Mouse (Mus musculus): ENCODE measurements at regions not wholly inside any gene's neighbourhood (a gene's known extent, or its start where the extent isn't known, plus 50 kb on each side); places are given as distances from the start of the nearest gene placed in this dataset.

GRCm38 (mm10) chr11:65638211-65638610, 149.9 kb downstream of the Map2k4 start:
- in situ Hi-C loops (cut with MboI; ENCODE audit: low sequenced_read_pairs in 2 of 2, unreplicated experiment in 2 of 2) = no loop called here
- H3K9ac ChIP-seq (ENCODE audit: insufficient read depth, low read depth, low read length, poor library complexity, severe bottlenecking) = no peak overlapping the region
- TF ChIP-seq MAFK (IDR thresholded peaks at IDR 0.05; ENCODE audit: insufficient read depth, low read depth, low read length) = no peak
- TF ChIP-seq CHD2 (IDR thresholded peaks at IDR 0.05; ENCODE audit: low read depth, low read length) = no peak
- TF ChIP-seq ZNF384 (IDR thresholded peaks at IDR 0.05; ENCODE audit: low read depth, low read length) = no peak
- no peak for TF ChIP-seq ZC3H11A (IDR thresholded peaks at IDR 0.05; ENCODE audit: borderline replicate concordance, low read depth, low read length)
- TF ChIP-seq HCFC1 (IDR thresholded peaks at IDR 0.05; ENCODE audit: borderline replicate concordance, insufficient read depth, low read length) = no peak
- H3K9me3 ChIP-seq (ENCODE audit: control insufficient read depth, insufficient read depth, low read depth, low read length) = no peaks in the 10 kb centered on the region
- no peak for DNase-seq (ENCODE audit: low read depth, low spot score)
- H3K4me1 ChIP-seq (ENCODE audit: control insufficient read depth in 2 of 2, insufficient read depth in 2 of 2, low read length in 2 of 2, poor library complexity in 1 of 2) = no peaks in the 10 kb centered on the region
- no peak overlapping the region for H3K27ac ChIP-seq (ENCODE audit: insufficient read depth, low read depth, low read length, poor library complexity, severe bottlenecking)
- H3K36me3 ChIP-seq (ENCODE audit: control insufficient read depth, insufficient read depth, low read length, poor library complexity, severe bottlenecking) = no peaks in the 10 kb centered on the region
- H3K4me3 ChIP-seq (ENCODE audit: insufficient read depth in 1 of 2, low read depth in 1 of 2, low read length in 2 of 2, poor library complexity in 1 of 2, severe bottlenecking in 1 of 2) = no peak overlapping the region

GRCm38 (mm10) chr11:65637206-65637605, 150.9 kb downstream of the Map2k4 start:
- H3K4me3 ChIP-seq (ENCODE audit: insufficient read depth in 1 of 2, low read depth in 1 of 2, low read length in 2 of 2, poor library complexity in 1 of 2, severe bottlenecking in 1 of 2) = no peak overlapping the region
- no peak for TF ChIP-seq HCFC1 (IDR thresholded peaks at IDR 0.05; ENCODE audit: borderline replicate concordance, insufficient read depth, low read length)
- TF ChIP-seq ZNF384 (IDR thresholded peaks at IDR 0.05; ENCODE audit: low read depth, low read length) = no peak
- no peak for TF ChIP-seq MAFK (IDR thresholded peaks at IDR 0.05; ENCODE audit: insufficient read depth, low read depth, low read length)
- TF ChIP-seq ZC3H11A (IDR thresholded peaks at IDR 0.05; ENCODE audit: borderline replicate concordance, low read depth, low read length) = no peak
- no peak for TF ChIP-seq CHD2 (IDR thresholded peaks at IDR 0.05; ENCODE audit: low read depth, low read length)
- H3K9me3 ChIP-seq (ENCODE audit: control insufficient read depth, insufficient read depth, low read depth, low read length) = no peaks in the 10 kb centered on the region
- H3K9ac ChIP-seq (ENCODE audit: insufficient read depth, low read depth, low read length, poor library complexity, severe bottlenecking) = no peak overlapping the region
- no peaks in the 10 kb centered on the region for H3K4me1 ChIP-seq (ENCODE audit: control insufficient read depth in 2 of 2, insufficient read depth in 2 of 2, low read length in 2 of 2, poor library complexity in 1 of 2)
- no peaks in the 10 kb centered on the region for H3K36me3 ChIP-seq (ENCODE audit: control insufficient read depth, insufficient read depth, low read length, poor library complexity, severe bottlenecking)
- H3K27ac ChIP-seq (ENCODE audit: insufficient read depth, low read depth, low read length, poor library complexity, severe bottlenecking) = no peak overlapping the region
- in situ Hi-C loops (cut with MboI; ENCODE audit: low sequenced_read_pairs in 2 of 2, unreplicated experiment in 2 of 2) = no loop called here
- DNase-seq (ENCODE audit: low read depth, low spot score) = no peak

- Histone ChIP-seq H3K9ac (ENCODE audit: insufficient read depth, low read depth, low read length, poor library complexity, severe bottlenecking) (no peak overlapping the region), H3K4me3 (ENCODE audit: insufficient read depth in 1 of 2, low read depth in 1 of 2, low read length in 2 of 2, poor library complexity in 1 of 2, severe bottlenecking in 1 of 2) (no peak overlapping the region), H3K4me1 (ENCODE audit: control insufficient read depth in 2 of 2, insufficient read depth in 2 of 2, low read length in 2 of 2, poor library complexity in 1 of 2) (no peaks in the 10 kb centered on the region), H3K9me3 (ENCODE audit: control insufficient read depth, insufficient read depth, low read depth, low read length) (no peaks in the 10 kb centered on the region), H3K36me3 (ENCODE audit: control insufficient read depth, insufficient read depth, low read length, poor library complexity, severe bottlenecking) (no peaks in the 10 kb centered on the region), H3K27ac (ENCODE audit: insufficient read depth, low read depth, low read length, poor library complexity, severe bottlenecking) (no peak overlapping the region)
- no peak for DNase-seq (ENCODE audit: low read depth, low spot score)
- no peak for TF ChIP-seq CHD2 (IDR thresholded peaks at IDR 0.05; ENCODE audit: low read depth, low read length)
- in situ Hi-C loops (cut with MboI; ENCODE audit: low sequenced_read_pairs in 2 of 2, unreplicated experiment in 2 of 2) = no loop called here
Observed at GRCm38 (mm10) chr11:65635307-65635706, 152.8 kb downstream of the Map2k4 start.

GRCm38 (mm10) chr11:65631164-65631563, 156.9 kb downstream of the Map2k4 start:
- Histone ChIP-seq H3K4me1 (ENCODE audit: control insufficient read depth in 2 of 2, insufficient read depth in 2 of 2, low read length in 2 of 2, poor library complexity in 1 of 2) (no peaks in the 10 kb centered on the region), H3K27ac (ENCODE audit: insufficient read depth, low read depth, low read length, poor library complexity, severe bottlenecking) (no peak overlapping the region), H3K36me3 (ENCODE audit: control insufficient read depth, insufficient read depth, low read length, poor library complexity, severe bottlenecking) (no peaks in the 10 kb centered on the region), H3K4me3 (ENCODE audit: insufficient read depth in 1 of 2, low read depth in 1 of 2, low read length in 2 of 2, poor library complexity in 1 of 2, severe bottlenecking in 1 of 2) (no peak overlapping the region), H3K9me3 (ENCODE audit: control insufficient read depth, insufficient read depth, low read depth, low read length) (no peaks in the 10 kb centered on the region), H3K9ac (ENCODE audit: insufficient read depth, low read depth, low read length, poor library complexity, severe bottlenecking) (no peak overlapping the region)
- TF ChIP-seq ZNF384 (IDR thresholded peaks at IDR 0.05; ENCODE audit: low read depth, low read length) (no peak), MAFK (IDR thresholded peaks at IDR 0.05; ENCODE audit: insufficient read depth, low read depth, low read length) (no peak), ZC3H11A (IDR thresholded peaks at IDR 0.05; ENCODE audit: borderline replicate concordance, low read depth, low read length) (no peak), CHD2 (IDR thresholded peaks at IDR 0.05; ENCODE audit: low read depth, low read length) (no peak), HCFC1 (IDR thresholded peaks at IDR 0.05; ENCODE audit: borderline replicate concordance, insufficient read depth, low read length) (no peak)
- in situ Hi-C loops (cut with MboI; ENCODE audit: low sequenced_read_pairs in 2 of 2, unreplicated experiment in 2 of 2) = no loop called here
- no peak for DNase-seq (ENCODE audit: low read depth, low spot score)

GRCm38 (mm10) chr11:65630436-65630835, 157.7 kb downstream of the Map2k4 start:
- H3K4me3 ChIP-seq (ENCODE audit: insufficient read depth in 1 of 2, low read depth in 1 of 2, low read length in 2 of 2, poor library complexity in 1 of 2, severe bottlenecking in 1 of 2) = no peak overlapping the region
- no peak overlapping the region for H3K27ac ChIP-seq (ENCODE audit: insufficient read depth, low read depth, low read length, poor library complexity, severe bottlenecking)
- H3K9me3 ChIP-seq (ENCODE audit: control insufficient read depth, insufficient read depth, low read depth, low read length) = no peaks in the 10 kb centered on the region
- H3K4me1 ChIP-seq (ENCODE audit: control insufficient read depth in 2 of 2, insufficient read depth in 2 of 2, low read length in 2 of 2, poor library complexity in 1 of 2) = no peaks in the 10 kb centered on the region
- no peak overlapping the region for H3K9ac ChIP-seq (ENCODE audit: insufficient read depth, low read depth, low read length, poor library complexity, severe bottlenecking)
- TF ChIP-seq CHD2 (IDR thresholded peaks at IDR 0.05; ENCODE audit: low read depth, low read length) (no peak), ZNF384 (IDR thresholded peaks at IDR 0.05; ENCODE audit: low read depth, low read length) (no peak), HCFC1 (IDR thresholded peaks at IDR 0.05; ENCODE audit: borderline replicate concordance, insufficient read depth, low read length) (no peak), ZC3H11A (IDR thresholded peaks at IDR 0.05; ENCODE audit: borderline replicate concordance, low read depth, low read length) (no peak), MAFK (IDR thresholded peaks at IDR 0.05; ENCODE audit: insufficient read depth, low read depth, low read length) (no peak)
- no peaks in the 10 kb centered on the region for H3K36me3 ChIP-seq (ENCODE audit: control insufficient read depth, insufficient read depth, low read length, poor library complexity, severe bottlenecking)
- in situ Hi-C loops (cut with MboI; ENCODE audit: low sequenced_read_pairs in 2 of 2, unreplicated experiment in 2 of 2) = no loop called here
- DNase-seq (ENCODE audit: low read depth, low spot score) = no peak

Data from ES-E14 (cell line).